Mouse (Mus musculus) liver, adult 2 months (tissue): ENCODE results near the gene Slc25a34. TPM values are rescaled to one million over a fixed set of nuclear protein-coding genes. Genes with fewer than 3 reads are reported as not detected.

ENCODE experiments used
- DNase-seq: peaks from one replicate; pipeline ENCODE4 v3.0.0-alpha.2; 2011; ENCODE audit warnings: low read depth, low spot score; ENCODE audit errors: extremely low read depth
- H3K27ac ChIP-seq: fragments of 200-500 bp; replicated peaks from 2 replicates; pipeline ENCODE4 v1.5.1; 2012; ENCODE audit warnings: low read depth, mild to moderate bottlenecking, control low read depth, inconsistent platforms, low read length; ENCODE audit not compliant: insufficient read depth
- H3K27me3 ChIP-seq: fragments of 200-500 bp; 2 replicates; pipeline ENCODE4 v1.6.1; 2012; ENCODE audit warnings: mild to moderate bottlenecking, moderate library complexity, low read length, inconsistent platforms; ENCODE audit not compliant: control insufficient read depth, insufficient read depth
- H3K36me3 ChIP-seq: fragments of 200-500 bp; 2 replicates; pipeline ENCODE4 v1.6.1; 2012; ENCODE audit warnings: low read length, inconsistent platforms; ENCODE audit not compliant: control insufficient read depth, insufficient read depth
- H3K4me1 ChIP-seq: fragments of 200-500 bp; 2 replicates; pipeline ENCODE4 v1.6.1; 2011; ENCODE audit warnings: low read length; ENCODE audit not compliant: control insufficient read depth, insufficient read depth
- H3K4me3 ChIP-seq: fragments of 200-500 bp; 2 replicates; pipeline ENCODE4 v1.5.1; 2011; ENCODE audit warnings: low read depth, mild to moderate bottlenecking, control low read depth, low read length, moderate library complexity; ENCODE audit not compliant: insufficient read depth
- H3K79me2 ChIP-seq: fragments of 200-500 bp; 2 replicates; pipeline ENCODE4 v1.6.1; 2012; ENCODE audit warnings: inconsistent platforms, mild to moderate bottlenecking, low read length, moderate library complexity; ENCODE audit not compliant: control insufficient read depth, insufficient read depth
- H3K9ac ChIP-seq: fragments of 200-500 bp; 2 replicates; pipeline ENCODE4 v1.6.1; 2012; ENCODE audit warnings: low read depth, mild to moderate bottlenecking, control low read depth, inconsistent platforms, low read length
- CTCF ChIP-seq: fragments of 200-500 bp; IDR thresholded peaks from 2 replicates; pipeline ENCODE4 v1.5.1; 2011; ENCODE audit warnings: low read depth, low read length, control low read depth
- POLR2A ChIP-seq: fragments of 200-500 bp; IDR thresholded peaks from 2 replicates; pipeline ENCODE4 v1.6.1; 2011; ENCODE audit warnings: low read length, control low read depth; ENCODE audit not compliant: insufficient read depth; ENCODE audit errors: extremely low read depth
- WGBS: fragments of 180-500 bp; shearing (Covaris S2); methylation state at CpG from one replicate; pipeline ENCODE4 v1.1.7; 2018; 5-methylcytosine and 5-hydroxymethylcytosine counted together
- polyA plus RNA-seq: library from polyadenylated mRNA; depleted of rRNA; stranded (reverse); fragments of >200 nt; gene quantifications from 2 replicates; pipeline ENCODE4 v1.2.3, GENCODE M21; 2012; rRNA removed
- total RNA-seq: library from RNA; depleted of rRNA; stranded (reverse); fragments of >200 nt; gene quantifications from 2 replicates; pipeline ENCODE4 v1.2.3, GENCODE M21; 2014; rRNA removed

Slc25a34 gene
- total and polyA plus RNA-seq, 2 experiments: 5.1 to 10.2 TPM

GRCm38 (mm10) chr4:141570821-141571220 lies 52.8 kb downstream of the Slc25a34 start:
- H3K27me3 ChIP-seq: no peaks in the 10 kb centered on the region
- H3K27ac ChIP-seq: peak overlapping the region; percentile 91
- H3K4me3 ChIP-seq: peak overlapping the region; percentile 21
- peak overlapping the region; percentile 59 for H3K9ac ChIP-seq
- H3K36me3 ChIP-seq: no peaks in the 10 kb centered on the region
- peaks cover 28% of the 10 kb centered on the region for H3K4me1 ChIP-seq
- H3K79me2 ChIP-seq: no peaks in the 10 kb centered on the region
- no peak for DNase-seq
- WGBS: 54% methylated on average over 1 of the region's 1 CpGs
- TF ChIP-seq CTCF (no peak), POLR2A (no peak)

DNA sequence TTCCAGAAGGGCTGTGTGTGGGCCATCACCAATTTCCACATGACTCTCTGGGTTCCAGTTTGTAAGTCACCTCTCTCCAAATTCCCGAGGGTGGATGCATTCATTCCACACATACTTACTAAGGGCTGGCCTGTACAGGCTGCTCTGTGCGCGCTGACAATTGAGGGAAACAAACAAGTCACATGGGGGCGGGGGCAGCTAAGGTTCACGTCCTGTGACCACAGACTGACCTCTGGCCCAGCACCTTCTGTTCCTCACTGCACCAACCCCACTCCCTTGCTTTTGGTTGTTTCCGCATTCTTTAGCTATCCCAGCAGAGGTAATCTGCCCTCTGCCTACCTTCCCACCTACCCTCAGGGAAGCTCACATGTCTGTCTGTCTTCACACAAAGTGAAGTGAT lies 53.6 kb downstream of the Slc25a34 start:
- no peaks in the 10 kb centered on the region for H3K36me3 ChIP-seq
- TF ChIP-seq CTCF: no peak
- no peak for TF ChIP-seq POLR2A
- H3K4me3 ChIP-seq: no peak overlapping the region
- H3K4me1 ChIP-seq: peaks cover 26% of the 10 kb centered on the region
- peak; percentile 81 for DNase-seq
- no peaks in the 10 kb centered on the region for H3K79me2 ChIP-seq
- no peaks in the 10 kb centered on the region for H3K27me3 ChIP-seq
- H3K9ac ChIP-seq: no peak overlapping the region
- 25% methylated on average over 6 of the region's 6 CpGs for WGBS
- peak overlapping the region; percentile 70 for H3K27ac ChIP-seq

GRCm38 (mm10) chr4:141568966-141569365 lies 54.7 kb downstream of the Slc25a34 start:
- H3K27me3 ChIP-seq: no peaks in the 10 kb centered on the region
- TF ChIP-seq CTCF: no peak
- TF ChIP-seq POLR2A: no peak
- WGBS: 93% methylated on average over 5 of the region's 5 CpGs
- no peaks in the 10 kb centered on the region for H3K36me3 ChIP-seq
- no peaks in the 10 kb centered on the region for H3K79me2 ChIP-seq
- no peak overlapping the region for H3K4me3 ChIP-seq
- no peak overlapping the region for H3K27ac ChIP-seq
- DNase-seq: no peak
- no peak overlapping the region for H3K9ac ChIP-seq
- peaks cover 20% of the 10 kb centered on the region for H3K4me1 ChIP-seq

Other genes starting within 250 kb of the Slc25a34 start
- not detected in 2 replicates for gene Clcnka, start 225.1 kb downstream of the Slc25a34 start, total RNA-seq
- 0.04 TPM in 1 of 2 replicates, not detected in the other for gene Clcnka, start 225.1 kb downstream of the Slc25a34 start, polyA plus RNA-seq
- not detected in 2 replicates for gene Clcnkb, start 207.8 kb downstream of the Slc25a34 start, total RNA-seq
- not detected in 2 replicates for gene Clcnkb, start 207.8 kb downstream of the Slc25a34 start, polyA plus RNA-seq
- gene Hspb7, start 203.0 kb downstream of the Slc25a34 start, total RNA-seq: 0.07 and 0.09 TPM in 2 replicates
- 0.02 TPM in 1 of 2 replicates, not detected in the other for gene Hspb7, start 203.0 kb downstream of the Slc25a34 start, polyA plus RNA-seq
- not detected in 2 replicates for gene Srarp, start 187.7 kb downstream of the Slc25a34 start, total RNA-seq
- gene Srarp, start 187.7 kb downstream of the Slc25a34 start, polyA plus RNA-seq: not detected in 2 replicates
- gene Zbtb17, start 179.2 kb downstream of the Slc25a34 start, total RNA-seq: 7.3 and 8.5 TPM in 2 replicates
- 12.8 and 16.8 TPM in 2 replicates for gene Zbtb17, start 179.2 kb downstream of the Slc25a34 start, polyA plus RNA-seq
- gene Spen, start 85.2 kb downstream of the Slc25a34 start, total RNA-seq: 8.1 and 9.1 TPM in 2 replicates
- 5.9 and 7.5 TPM in 2 replicates for gene Spen, start 85.2 kb downstream of the Slc25a34 start, polyA plus RNA-seq
- gene Fblim1, start 17.7 kb downstream of the Slc25a34 start, total RNA-seq: 0.37 and 0.74 TPM in 2 replicates
- gene Fblim1, start 17.7 kb downstream of the Slc25a34 start, polyA plus RNA-seq: 0.86 and 1.2 TPM in 2 replicates
- gene Tmem82, start 5.2 kb downstream of the Slc25a34 start, total RNA-seq: 9.3 and 12.6 TPM in 2 replicates
- gene Tmem82, start 5.2 kb downstream of the Slc25a34 start, polyA plus RNA-seq: 34.7 and 39.5 TPM in 2 replicates
- gene Plekhm2, start 41.1 kb upstream of the Slc25a34 start, total RNA-seq: 2.7 and 5.0 TPM in 2 replicates
- 11.2 and 13.5 TPM in 2 replicates for gene Plekhm2, start 41.1 kb upstream of the Slc25a34 start, polyA plus RNA-seq
- 16.3 and 30.3 TPM in 2 replicates for gene Rsc1a1, start 61.8 kb upstream of the Slc25a34 start, total RNA-seq
- gene Rsc1a1, start 61.8 kb upstream of the Slc25a34 start, polyA plus RNA-seq: 52.0 and 70.9 TPM in 2 replicates
- 59.2 and 64.0 TPM in 2 replicates for gene Ddi2, start 99.6 kb upstream of the Slc25a34 start, total RNA-seq
- gene Ddi2, start 99.6 kb upstream of the Slc25a34 start, polyA plus RNA-seq: 51.2 and 55.7 TPM in 2 replicates
- 164 and 180 TPM in 2 replicates for gene Agmat, start 122.9 kb upstream of the Slc25a34 start, total RNA-seq
- gene Agmat, start 122.9 kb upstream of the Slc25a34 start, polyA plus RNA-seq: 453 and 487 TPM in 2 replicates
- gene Dnajc16, start 167.1 kb upstream of the Slc25a34 start, total RNA-seq: 3.8 and 5.4 TPM in 2 replicates
- 5.5 and 5.6 TPM in 2 replicates for gene Dnajc16, start 167.1 kb upstream of the Slc25a34 start, polyA plus RNA-seq
- 8.4 and 10.5 TPM in 2 replicates for gene Casp9, start 169.8 kb upstream of the Slc25a34 start, total RNA-seq
- gene Casp9, start 169.8 kb upstream of the Slc25a34 start, polyA plus RNA-seq: 10.9 and 13.3 TPM in 2 replicates
- 80.9 and 238 TPM in 2 replicates for gene Cela2a, start 202.3 kb upstream of the Slc25a34 start, total RNA-seq
- gene Cela2a, start 202.3 kb upstream of the Slc25a34 start, polyA plus RNA-seq: 3.6 and 4.8 TPM in 2 replicates
- 0.34 and 0.83 TPM in 2 replicates for gene Ctrc, start 222.5 kb upstream of the Slc25a34 start, total RNA-seq
- 0.24 TPM in 1 of 2 replicates, not detected in the other for gene Ctrc, start 222.5 kb upstream of the Slc25a34 start, polyA plus RNA-seq